Mouse (Mus musculus) brown adipose tissue, adult 24 weeks (tissue): Measurements from ENCODE around the gene Ddhd1. TPM values are rescaled to one million over a fixed set of nuclear protein-coding genes. Genes with fewer than 3 reads are reported as not detected.

Source experiments
- H3K27ac ChIP-seq: fragments of 200-500 bp; replicated peaks from 2 replicates; pipeline ENCODE4 v1.5.1; 2012; ENCODE audit warnings: low read depth, mild to moderate bottlenecking, low read length
- H3K4me1 ChIP-seq: fragments of 200-500 bp; 2 replicates; pipeline ENCODE4 v1.6.1; 2012; ENCODE audit warnings: low read length, mixed read lengths; ENCODE audit not compliant: control insufficient read depth, insufficient read depth, insufficient read length
- H3K4me3 ChIP-seq: fragments of 200-500 bp; 2 replicates; pipeline ENCODE4 v1.5.1; 2012; ENCODE audit warnings: low read depth, mild to moderate bottlenecking, low read length, moderate library complexity; ENCODE audit not compliant: insufficient read depth
- polyA plus RNA-seq: library from polyadenylated mRNA; stranded (reverse); fragments of >200 nt; gene quantifications from 2 replicates; pipeline ENCODE4 v1.2.4, GENCODE M21; 2012; ENCODE audit not compliant: missing spikeins, insufficient read depth, insufficient read length

The Ddhd1 gene
- polyA plus RNA-seq, 1 experiment = 25.2 TPM

DNA sequence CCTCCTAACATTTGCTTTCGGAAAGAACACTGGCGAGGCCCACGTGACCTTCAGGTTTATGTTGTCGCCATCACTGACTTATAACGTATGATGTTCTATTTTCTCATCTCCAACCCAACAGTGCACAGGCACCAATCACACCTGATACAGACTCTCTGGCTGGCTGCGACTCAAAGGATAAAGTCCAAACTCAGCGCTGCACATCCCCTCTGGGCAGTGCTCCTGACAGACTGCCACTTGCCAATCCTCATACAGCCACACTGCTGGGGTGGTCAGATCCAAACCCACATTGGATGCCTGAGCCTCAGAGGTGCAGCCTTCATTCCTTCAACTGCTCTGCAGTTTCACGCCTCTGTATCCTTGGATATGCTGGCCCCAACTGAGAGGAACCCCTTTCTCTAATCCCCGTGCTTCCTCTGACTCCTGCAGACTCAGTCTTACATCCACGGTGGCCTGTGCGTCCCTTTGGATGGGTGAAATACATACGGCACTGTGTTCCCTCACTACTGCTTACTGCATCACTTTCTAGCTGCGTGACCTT, 3.0 kb downstream of the Ddhd1 start:
- Histone ChIP-seq H3K4me1 (peaks cover 21% of the 10 kb centered on the region), H3K4me3 (no peak overlapping the region), H3K27ac (no peak overlapping the region)

GRCm38 (mm10) chr14:45653756-45654155, 4.2 kb downstream of the Ddhd1 start:
- Histone ChIP-seq H3K4me3 (no peak overlapping the region), H3K27ac (no peak overlapping the region), H3K4me1 (peaks cover 21% of the 10 kb centered on the region)

DNA sequence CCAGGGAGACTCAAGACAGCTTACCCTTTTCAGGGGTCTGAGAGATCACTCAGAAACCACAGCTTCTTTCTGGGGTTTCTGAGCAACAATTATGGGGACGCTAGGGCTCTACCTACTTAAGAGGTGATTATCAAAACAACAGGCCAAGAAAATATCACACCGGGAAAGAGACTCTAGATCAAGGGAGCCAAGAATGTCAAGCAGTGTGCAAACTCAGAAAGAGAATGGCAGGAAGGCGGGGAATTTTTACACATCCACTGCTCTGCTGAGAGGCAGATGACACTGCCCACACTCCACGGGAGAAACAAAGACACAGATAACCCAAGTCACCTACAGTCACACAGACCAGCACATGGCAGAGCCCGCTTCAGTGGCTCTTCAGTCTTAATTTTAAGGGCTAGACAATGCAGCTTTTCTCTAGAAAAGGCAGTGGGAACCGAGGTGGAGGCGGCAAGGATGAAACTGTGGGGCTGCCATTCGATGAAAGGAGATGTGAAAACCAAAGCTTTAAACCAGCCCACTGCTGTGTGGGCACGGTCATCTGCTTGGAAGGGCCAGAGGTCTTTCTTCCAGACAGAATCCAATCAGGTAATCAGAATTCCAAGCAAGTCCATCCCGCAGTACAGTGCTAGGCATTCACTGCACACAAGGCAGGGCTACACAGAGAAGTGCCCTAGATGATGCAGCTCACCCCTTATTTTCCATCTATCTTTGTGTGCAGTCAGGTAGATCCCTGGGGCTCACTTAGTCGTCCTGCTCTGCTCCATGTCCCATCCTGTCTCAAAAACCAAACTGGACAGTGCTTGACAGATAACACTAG, 8.7 kb downstream of the Ddhd1 start:
- peaks cover 17% of the 10 kb centered on the region for H3K4me1 ChIP-seq
- no peak overlapping the region; the same call in 1 of the 2 replicates for H3K27ac ChIP-seq
- H3K4me3 ChIP-seq = no peak overlapping the region

- H3K27ac ChIP-seq = peak overlapping the region; percentile 62; the same call in 1 of the 2 replicates
- H3K4me3 ChIP-seq = no peak overlapping the region
- peaks cover 17% of the 10 kb centered on the region for H3K4me1 ChIP-seq
Observed at GRCm38 (mm10) chr14:45648144-45648543, 9.8 kb downstream of the Ddhd1 start.

- Histone ChIP-seq H3K27ac (no peak overlapping the region), H3K4me1 (peaks cover 16% of the 10 kb centered on the region), H3K4me3 (no peak overlapping the region)
Observed at GRCm38 (mm10) chr14:45647632-45648031, 10.3 kb downstream of the Ddhd1 start.

GRCm38 (mm10) chr14:45647175-45647574, 10.8 kb downstream of the Ddhd1 start:
- Histone ChIP-seq H3K27ac (no peak overlapping the region), H3K4me1 (peaks cover 13% of the 10 kb centered on the region), H3K4me3 (no peak overlapping the region)

- H3K27ac ChIP-seq = no peak overlapping the region
- H3K4me3 ChIP-seq = no peak overlapping the region
- H3K4me1 ChIP-seq = peaks cover 8% of the 10 kb centered on the region
Observed at GRCm38 (mm10) chr14:45644786-45645185, 13.2 kb downstream of the Ddhd1 start.

DNA sequence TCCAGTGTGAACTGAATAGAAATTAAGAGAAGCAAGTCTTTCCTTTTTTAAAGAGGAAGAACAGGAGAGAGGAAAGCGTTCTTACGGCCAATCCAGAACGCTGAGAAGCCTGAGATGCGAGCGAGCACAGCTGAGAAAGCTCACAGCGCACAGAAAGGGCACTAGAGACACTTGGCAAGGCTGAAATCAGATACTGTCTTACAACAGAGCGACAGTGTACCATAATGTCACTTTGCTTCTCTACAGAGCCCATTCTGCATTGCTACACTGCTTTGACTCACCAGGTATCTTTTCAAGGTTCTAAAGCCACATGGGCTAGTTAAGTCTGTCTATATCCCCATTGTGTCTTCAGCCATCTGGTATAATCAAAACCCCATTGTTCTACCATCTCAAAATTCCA, 13.7 kb downstream of the Ddhd1 start:
- Histone ChIP-seq H3K27ac (no peak overlapping the region), H3K4me1 (peaks cover 8% of the 10 kb centered on the region), H3K4me3 (no peak overlapping the region)

DNA sequence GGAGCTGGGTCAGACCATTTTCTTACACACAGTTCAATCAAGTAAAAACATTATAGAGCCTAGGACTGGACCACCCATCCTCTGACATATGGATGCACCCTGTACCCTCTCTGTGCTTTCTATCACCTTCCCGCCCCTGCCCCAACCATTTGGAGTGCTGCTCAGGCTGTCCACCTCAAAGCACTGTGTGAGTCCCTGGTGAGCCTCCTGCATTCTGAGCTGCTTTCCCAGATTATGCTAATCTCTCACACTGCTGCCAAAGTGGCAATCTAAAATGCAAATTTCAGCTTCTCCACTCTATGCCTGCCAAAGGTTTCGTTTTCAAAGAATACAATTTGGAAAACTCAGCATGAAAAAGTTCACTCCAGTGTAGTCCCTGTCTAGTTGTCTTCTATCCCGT, 14.5 kb downstream of the Ddhd1 start:
- Histone ChIP-seq H3K27ac (no peak overlapping the region), H3K4me1 (peaks cover 6% of the 10 kb centered on the region), H3K4me3 (no peak overlapping the region)

GRCm38 (mm10) chr14:45642795-45643194, 15.1 kb downstream of the Ddhd1 start:
- no peak overlapping the region for H3K4me3 ChIP-seq
- peaks cover 2% of the 10 kb centered on the region for H3K4me1 ChIP-seq
- no peak overlapping the region for H3K27ac ChIP-seq

GRCm38 (mm10) chr14:45642217-45642616, 15.7 kb downstream of the Ddhd1 start:
- H3K4me3 ChIP-seq = no peak overlapping the region
- H3K4me1 ChIP-seq = no peaks in the 10 kb centered on the region
- no peak overlapping the region for H3K27ac ChIP-seq

- Histone ChIP-seq H3K4me3 (no peak overlapping the region), H3K4me1 (no peaks in the 10 kb centered on the region), H3K27ac (no peak overlapping the region)
Observed at GRCm38 (mm10) chr14:45638717-45639116, 19.2 kb downstream of the Ddhd1 start.

DNA sequence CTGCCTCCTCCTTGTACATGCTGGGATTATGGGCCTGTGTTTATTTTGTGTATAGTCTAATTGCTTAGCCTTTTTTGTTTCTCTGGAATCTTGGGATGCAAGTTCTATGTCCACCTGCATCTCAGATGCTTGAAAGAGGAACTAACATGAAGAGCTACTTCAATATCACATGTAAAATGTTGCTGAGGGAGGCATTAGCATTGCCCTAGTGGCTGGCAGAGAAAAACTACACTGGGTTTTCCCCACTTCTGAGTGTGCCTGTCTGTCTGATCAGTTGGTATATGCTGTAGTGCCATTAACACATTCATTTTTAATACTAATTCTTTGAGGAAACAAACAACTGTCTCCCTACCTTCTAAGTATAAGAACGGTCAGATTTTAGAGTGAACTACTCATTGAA, 22.4 kb downstream of the Ddhd1 start:
- Histone ChIP-seq H3K4me1 (no peaks in the 10 kb centered on the region), H3K27ac (no peak overlapping the region), H3K4me3 (no peak overlapping the region)

GRCm38 (mm10) chr14:45632756-45633537, 25.0 kb downstream of the Ddhd1 start:
- Histone ChIP-seq H3K4me1 (no peaks in the 10 kb centered on the region), H3K4me3 (no peak overlapping the region), H3K27ac (no peak overlapping the region)

- H3K4me3 ChIP-seq = no peak overlapping the region
- no peak overlapping the region for H3K27ac ChIP-seq
- no peaks in the 10 kb centered on the region for H3K4me1 ChIP-seq
Observed at GRCm38 (mm10) chr14:45630544-45630943, 27.4 kb downstream of the Ddhd1 start.
